ENCODE assay signal across 8 mouse cellular contexts in the genomic region with DNA sequence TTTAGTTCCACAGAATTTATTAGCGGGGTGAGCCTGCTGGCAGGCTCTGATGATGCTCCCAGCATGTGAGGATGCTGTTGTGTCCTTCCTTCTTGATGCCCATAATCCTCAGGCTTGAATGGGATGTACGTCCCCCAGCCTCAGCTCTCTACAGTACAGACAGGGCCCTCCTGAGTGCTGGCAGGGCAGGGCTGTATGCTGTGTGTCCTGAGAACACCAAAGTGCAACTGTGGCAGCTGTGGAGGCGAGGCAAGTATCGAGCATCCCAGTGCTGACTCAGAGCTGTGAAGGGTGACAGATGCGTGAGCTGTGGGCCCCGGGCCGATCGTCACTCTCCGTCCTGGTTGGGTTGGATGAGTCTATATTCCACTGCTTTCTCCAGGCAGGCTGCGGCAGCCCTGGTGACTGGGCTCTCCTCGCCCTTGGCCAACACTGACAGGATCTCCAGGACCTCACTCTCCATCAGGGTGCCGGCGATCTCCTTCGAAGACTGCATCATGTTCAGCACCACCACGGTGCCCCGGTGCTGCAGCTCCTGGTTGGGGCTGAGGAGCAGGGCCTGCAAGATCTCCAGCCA. TPM values are rescaled to one million over a fixed set of nuclear protein-coding genes. Genes with fewer than 3 reads are reported as not detected.
DNase-seq lines count a peak whose midpoint lies in the region; ATAC-seq lines count a peak whose summit lies in the region.

No protein-coding gene starts in this region.

- no peaks in the 10 kb centered on the region for H3K27me3 ChIP-seq in heart, embryonic 16.5 days (ENCODE audit: control insufficient read depth, insufficient read depth, low read length)
- H3K27me3 ChIP-seq in midbrain, embryonic 13.5 days: no peaks in the 10 kb centered on the region
- H3K27me3 ChIP-seq in midbrain, embryonic 14.5 days (ENCODE audit: control insufficient read depth, insufficient read depth, low read length): no peaks in the 10 kb centered on the region
- no peaks in the 10 kb centered on the region for H3K27me3 ChIP-seq in hindbrain, embryonic 15.5 days
- no peaks in the 10 kb centered on the region for H3K27me3 ChIP-seq in stomach, embryonic 16.5 days (ENCODE audit: control insufficient read depth, insufficient read depth, low read length)

- H3K9me3 ChIP-seq in heart, embryonic 16.5 days (replicated peaks; ENCODE audit: control insufficient read depth, low read length): no peaks in the 10 kb centered on the region
- H3K9me3 ChIP-seq in midbrain, embryonic 13.5 days: no peaks in the 10 kb centered on the region
- no peaks in the 10 kb centered on the region for H3K9me3 ChIP-seq in midbrain, embryonic 14.5 days (ENCODE audit: control insufficient read depth, low read length)
- H3K9me3 ChIP-seq in hindbrain, embryonic 15.5 days: no peaks in the 10 kb centered on the region
- H3K9me3 ChIP-seq in stomach, embryonic 16.5 days (replicated peaks; ENCODE audit: control insufficient read depth, low read length): no peaks in the 10 kb centered on the region

- 93% methylated on average over 16 of the region's 16 CpGs for WGBS in heart, embryonic 16.5 days
- WGBS in midbrain, embryonic 13.5 days: 95% methylated on average over 16 of the region's 16 CpGs
- 94% methylated on average over 16 of the region's 16 CpGs for WGBS in midbrain, embryonic 14.5 days
- WGBS in hindbrain, embryonic 15.5 days: 95% methylated on average over 16 of the region's 16 CpGs
- WGBS in stomach, embryonic 16.5 days: 91% methylated on average over 16 of the region's 16 CpGs

- peaks cover 40% of the 10 kb centered on the region for H3K36me3 ChIP-seq in heart, embryonic 16.5 days (ENCODE audit: control insufficient read depth, insufficient read depth)
- H3K36me3 ChIP-seq in midbrain, embryonic 13.5 days: peaks cover 63% of the 10 kb centered on the region
- H3K36me3 ChIP-seq in midbrain, embryonic 14.5 days (ENCODE audit: control insufficient read depth, insufficient read depth, low read length): peaks cover 60% of the 10 kb centered on the region
- H3K36me3 ChIP-seq in hindbrain, embryonic 15.5 days: peaks cover 50% of the 10 kb centered on the region
- H3K36me3 ChIP-seq in stomach, embryonic 16.5 days (ENCODE audit: control insufficient read depth, insufficient read depth, low read length): peaks cover 8% of the 10 kb centered on the region; the same call in 1 of the 2 replicates

- no peak overlapping the region for H3K9ac ChIP-seq in heart, embryonic 16.5 days (ENCODE audit: low read length)
- no peak overlapping the region for H3K9ac ChIP-seq in midbrain, embryonic 13.5 days (replicated peaks)
- no peak overlapping the region for H3K9ac ChIP-seq in midbrain, embryonic 14.5 days (replicated peaks; ENCODE audit: low read length)
- H3K9ac ChIP-seq in hindbrain, embryonic 15.5 days: no peak overlapping the region
- H3K9ac ChIP-seq in stomach, embryonic 16.5 days (ENCODE audit: low read length): no peak overlapping the region

- peaks cover 12% of the 10 kb centered on the region for H3K4me1 ChIP-seq in heart, embryonic 16.5 days (ENCODE audit: control insufficient read depth, insufficient read depth, low read length)
- H3K4me1 ChIP-seq in midbrain, embryonic 13.5 days (replicated peaks): peaks cover 21% of the 10 kb centered on the region
- H3K4me1 ChIP-seq in midbrain, embryonic 14.5 days (ENCODE audit: control insufficient read depth, insufficient read depth, low read length): peaks cover 9% of the 10 kb centered on the region
- H3K4me1 ChIP-seq in hindbrain, embryonic 15.5 days (replicated peaks): peaks cover 27% of the 10 kb centered on the region
- peaks cover 13% of the 10 kb centered on the region; the same call in 1 of the 2 replicates for H3K4me1 ChIP-seq in stomach, embryonic 16.5 days (ENCODE audit: control insufficient read depth, insufficient read depth, low read length)

- DNase-seq in heart, postnatal 4 days: no peak
- DNase-seq in midbrain, embryonic 14.5 days: no peak
- DNase-seq in urinary bladder, postnatal 36 days (ENCODE audit: low spot score in 2 of 2): no peak
- no peak for DNase-seq in layer of hippocampus, postnatal 25 days (ENCODE audit: extremely low spot score in 1 of 2, low spot score in 1 of 2)

- H3K27ac ChIP-seq in heart, embryonic 16.5 days (ENCODE audit: low read length): peak overlapping the region; percentile 54
- peak overlapping the region; percentile 27; the same call in 1 of the 2 replicates for H3K27ac ChIP-seq in midbrain, embryonic 13.5 days
- no peak overlapping the region for H3K27ac ChIP-seq in midbrain, embryonic 14.5 days (replicated peaks; ENCODE audit: low read depth, low read length)
- H3K27ac ChIP-seq in hindbrain, embryonic 15.5 days (replicated peaks): peak overlapping the region; percentile 28; the same call in 1 of the 2 replicates
- H3K27ac ChIP-seq in stomach, embryonic 16.5 days (ENCODE audit: low read length): peak overlapping the region; percentile 51

- no peak overlapping the region for H3K4me2 ChIP-seq in heart, embryonic 16.5 days (ENCODE audit: low read depth, low read length)
- no peak overlapping the region for H3K4me2 ChIP-seq in midbrain, embryonic 13.5 days (replicated peaks)
- no peak overlapping the region for H3K4me2 ChIP-seq in midbrain, embryonic 14.5 days (ENCODE audit: low read length)
- no peak overlapping the region for H3K4me2 ChIP-seq in hindbrain, embryonic 15.5 days
- H3K4me2 ChIP-seq in stomach, embryonic 16.5 days (ENCODE audit: low read depth, low read length): no peak overlapping the region

- H3K4me3 ChIP-seq in heart, embryonic 16.5 days (ENCODE audit: low read length): no peak overlapping the region
- H3K4me3 ChIP-seq in midbrain, embryonic 13.5 days (replicated peaks): no peak overlapping the region
- H3K4me3 ChIP-seq in midbrain, embryonic 14.5 days (replicated peaks; ENCODE audit: low read depth, low read length): no peak overlapping the region
- no peak overlapping the region for H3K4me3 ChIP-seq in hindbrain, embryonic 15.5 days
- H3K4me3 ChIP-seq in stomach, embryonic 16.5 days (replicated peaks; ENCODE audit: low read length): no peak overlapping the region

- ATAC-seq in heart, embryonic 16.5 days (replicated peaks; ENCODE audit: extremely low read depth, insufficient read depth, low FRiP score): no peak
- no peak for ATAC-seq in midbrain, embryonic 13.5 days
- ATAC-seq in midbrain, embryonic 14.5 days (ENCODE audit: low FRiP score, low TSS enrichment): no peak
- ATAC-seq in hindbrain, embryonic 15.5 days (ENCODE audit: low FRiP score, low read depth): no peak
- ATAC-seq in stomach, embryonic 16.5 days (ENCODE audit: insufficient read depth, low FRiP score): no peak

RNA-seq across cellular contexts. Expression of gene Rccd1, which starts 1.1 kb away (rescaled TPM):
- 6.5 and 7.6 TPM in 2 replicates for polyA plus RNA-seq in heart, embryonic 16.5 days (2015; fragmentation: Nextera tagmentation; extraction: Ambion mirVana)
- total RNA-seq in heart, postnatal 4 days (2021): 1 to 10 TPM; 8.5 to 9.5 TPM
- polyA plus RNA-seq in midbrain, embryonic 13.5 days (2015; fragmentation: Nextera tagmentation; extraction: Ambion mirVana): 13.6 and 16.5 TPM in 2 replicates
- polyA plus RNA-seq in midbrain, embryonic 14.5 days (2014; fragmentation: Nextera tagmentation; extraction: Ambion mirVana): 14.6 and 16.5 TPM in 2 replicates
- 13.8 and 14.4 TPM in 2 replicates for polyA plus RNA-seq in hindbrain, embryonic 15.5 days (2015; fragmentation: Nextera tagmentation; extraction: Ambion mirVana)
- 9.4 and 11.7 TPM in 2 replicates for polyA plus RNA-seq in stomach, embryonic 16.5 days (2015; fragmentation: Nextera tagmentation; extraction: Ambion mirVana)
- 10 to 100 TPM; 13.6 to 15.4 TPM for total RNA-seq in layer of hippocampus, postnatal 25 days (2021)

RNA-seq across cellular contexts. Expression of gene Unc45a, which starts 15.4 kb away (rescaled TPM):
- 20.6 and 25.3 TPM in 2 replicates for polyA plus RNA-seq in heart, embryonic 16.5 days (2015; fragmentation: Nextera tagmentation; extraction: Ambion mirVana)
- total RNA-seq in heart, postnatal 4 days (2021): 10 to 100 TPM; 22.9 to 24.9 TPM
- 52.5 and 58.6 TPM in 2 replicates for polyA plus RNA-seq in midbrain, embryonic 13.5 days (2015; fragmentation: Nextera tagmentation; extraction: Ambion mirVana)
- 42.7 and 43.7 TPM in 2 replicates for polyA plus RNA-seq in midbrain, embryonic 14.5 days (2014; fragmentation: Nextera tagmentation; extraction: Ambion mirVana)
- 56.1 and 61.2 TPM in 2 replicates for polyA plus RNA-seq in hindbrain, embryonic 15.5 days (2015; fragmentation: Nextera tagmentation; extraction: Ambion mirVana)
- polyA plus RNA-seq in stomach, embryonic 16.5 days (2015; fragmentation: Nextera tagmentation; extraction: Ambion mirVana): 44.5 and 48.1 TPM in 2 replicates
- total RNA-seq in layer of hippocampus, postnatal 25 days (2021): 10 to 100 TPM; 34.9 to 41.5 TPM

RNA-seq across cellular contexts. Expression of gene Hddc3, which starts 17.5 kb away (rescaled TPM):
- 20.1 and 20.7 TPM in 2 replicates for polyA plus RNA-seq in heart, embryonic 16.5 days (2015; fragmentation: Nextera tagmentation; extraction: Ambion mirVana)
- total RNA-seq in heart, postnatal 4 days (2021): 10 to 100 TPM; 40.9 to 42.1 TPM
- polyA plus RNA-seq in midbrain, embryonic 13.5 days (2015; fragmentation: Nextera tagmentation; extraction: Ambion mirVana): 22.6 and 26.4 TPM in 2 replicates
- 28.7 and 34.8 TPM in 2 replicates for polyA plus RNA-seq in midbrain, embryonic 14.5 days (2014; fragmentation: Nextera tagmentation; extraction: Ambion mirVana)
- 21.9 and 22.7 TPM in 2 replicates for polyA plus RNA-seq in hindbrain, embryonic 15.5 days (2015; fragmentation: Nextera tagmentation; extraction: Ambion mirVana)
- 13.4 and 17.7 TPM in 2 replicates for polyA plus RNA-seq in stomach, embryonic 16.5 days (2015; fragmentation: Nextera tagmentation; extraction: Ambion mirVana)
- total RNA-seq in layer of hippocampus, postnatal 25 days (2021): 10 to 100 TPM; 45.5 to 48.1 TPM

RNA-seq across cellular contexts. Expression of gene Prc1, which starts 31.1 kb away (rescaled TPM):
- 138 and 164 TPM in 2 replicates for polyA plus RNA-seq in heart, embryonic 16.5 days (2015; fragmentation: Nextera tagmentation; extraction: Ambion mirVana)
- 100 to 1,000 TPM; 132 to 141 TPM for total RNA-seq in heart, postnatal 4 days (2021)
- polyA plus RNA-seq in midbrain, embryonic 13.5 days (2015; fragmentation: Nextera tagmentation; extraction: Ambion mirVana): 75.2 and 78.9 TPM in 2 replicates
- polyA plus RNA-seq in midbrain, embryonic 14.5 days (2014; fragmentation: Nextera tagmentation; extraction: Ambion mirVana): 25.4 and 47.7 TPM in 2 replicates
- 42.0 and 51.8 TPM in 2 replicates for polyA plus RNA-seq in hindbrain, embryonic 15.5 days (2015; fragmentation: Nextera tagmentation; extraction: Ambion mirVana)
- polyA plus RNA-seq in stomach, embryonic 16.5 days (2015; fragmentation: Nextera tagmentation; extraction: Ambion mirVana): 125 and 145 TPM in 2 replicates
- 1 to 10 TPM; 2.2 to 2.7 TPM for total RNA-seq in layer of hippocampus, postnatal 25 days (2021)

RNA-seq across cellular contexts. Expression of gene Man2a2, which starts 45.8 kb away (rescaled TPM):
- 15.0 and 17.4 TPM in 2 replicates for polyA plus RNA-seq in heart, embryonic 16.5 days (2015; fragmentation: Nextera tagmentation; extraction: Ambion mirVana)
- total RNA-seq in heart, postnatal 4 days (2021): 10 to 100 TPM; 65.0 to 65.6 TPM
- polyA plus RNA-seq in midbrain, embryonic 13.5 days (2015; fragmentation: Nextera tagmentation; extraction: Ambion mirVana): 19.4 and 21.3 TPM in 2 replicates
- polyA plus RNA-seq in midbrain, embryonic 14.5 days (2014; fragmentation: Nextera tagmentation; extraction: Ambion mirVana): 18.1 and 19.5 TPM in 2 replicates
- polyA plus RNA-seq in hindbrain, embryonic 15.5 days (2015; fragmentation: Nextera tagmentation; extraction: Ambion mirVana): 26.5 and 27.2 TPM in 2 replicates
- polyA plus RNA-seq in stomach, embryonic 16.5 days (2015; fragmentation: Nextera tagmentation; extraction: Ambion mirVana): 13.8 and 14.7 TPM in 2 replicates
- 100 to 1,000 TPM; 141 to 168 TPM for total RNA-seq in layer of hippocampus, postnatal 25 days (2021)
